Mouse (Mus musculus) liver, embryonic 18 days (tissue): ENCODE measurements around the gene Sh2d1b1. TPM values are rescaled to one million over a fixed set of nuclear protein-coding genes. Genes with fewer than 3 reads are reported as not detected.

Experiments
- polyA plus RNA-seq: library from polyadenylated mRNA; depleted of rRNA; stranded (reverse); fragments of >200 nt; gene quantifications from 2 replicates; pipeline ENCODE4 v1.2.3, GENCODE M21; 2012; rRNA removed

The Sh2d1b1 gene
- polyA plus RNA-seq = 0.21 and 0.23 TPM in 2 replicates

DNA sequence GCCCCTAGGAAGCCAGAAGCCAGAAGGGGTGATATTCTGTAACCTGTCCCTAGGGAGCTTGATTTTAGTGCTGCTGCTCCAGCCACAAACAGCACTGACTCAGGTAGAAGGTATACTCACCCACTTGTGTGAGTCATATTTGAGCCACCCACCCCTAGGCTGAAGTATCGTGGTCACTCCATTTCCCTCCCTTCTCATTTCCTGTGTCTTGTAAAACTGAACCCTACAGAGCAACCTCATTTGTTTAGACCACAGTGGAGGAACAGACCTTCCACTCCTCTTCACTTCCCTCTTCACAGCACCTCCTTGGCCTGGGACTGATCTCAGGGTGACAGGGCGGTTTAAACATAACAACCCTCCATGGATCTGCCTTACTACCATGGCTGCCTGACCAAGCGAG lies at the start of gene Sh2d1b1:
TSS of gene Sh2d1b1 (plus strand) at position 305 of the 400 bp plus-strand sequence.

DNA sequence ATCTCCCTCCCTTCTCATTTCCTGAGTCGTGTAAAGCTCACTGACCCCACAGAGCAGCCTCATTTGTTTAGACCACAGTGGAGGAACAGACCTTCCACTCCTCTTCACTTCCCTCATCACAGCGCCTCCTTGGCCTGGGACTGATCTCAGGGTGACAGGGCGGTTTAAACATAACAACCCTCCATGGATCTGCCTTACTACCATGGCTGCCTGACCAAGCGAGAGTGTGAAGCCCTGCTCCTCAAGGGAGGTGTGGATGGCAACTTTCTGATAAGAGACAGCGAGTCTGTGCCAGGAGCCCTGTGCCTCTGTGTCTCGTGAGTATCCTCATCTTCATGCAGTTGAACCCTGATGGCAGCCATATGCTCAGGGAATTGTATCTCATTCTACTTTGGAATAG lies 44.4 kb upstream of the Sh2d1b1 start, which contains the start of gene Sh2d1b2:
TSS of gene Sh2d1b2 (plus strand) at position 62 of the 400 bp plus-strand sequence.

GRCm38 (mm10) chr1:170306232-170306631 lies 29.1 kb downstream of the Sh2d1b1 start, which contains the start of gene Gm7694:
Gene Gm7694, minus strand, starts transcription at chr1:170306332.

GRCm38 (mm10) chr1:170308503-170308902 lies 31.4 kb downstream of the Sh2d1b1 start, which contains the start of gene Spata46:
Gene Spata46, plus strand, starts transcription at chr1:170308803.

Other genes starting within 250 kb of the Sh2d1b1 start
- 0.57 and 0.72 TPM in 2 replicates for gene Ddr2, start 166.6 kb upstream of the Sh2d1b1 start, polyA plus RNA-seq
- gene Uap1, start 102.4 kb upstream of the Sh2d1b1 start, polyA plus RNA-seq = 16.3 and 17.1 TPM in 2 replicates
- 7.6 and 8.0 TPM in 2 replicates for gene Uhmk1, start 61.9 kb upstream of the Sh2d1b1 start, polyA plus RNA-seq
- not detected in 2 replicates for gene Sh2d1b2, start 44.6 kb upstream of the Sh2d1b1 start, polyA plus RNA-seq
- gene Gm7694, start 29.0 kb downstream of the Sh2d1b1 start, polyA plus RNA-seq = 2.9 and 4.6 TPM in 2 replicates
- not detected in 2 replicates for gene Spata46, start 31.5 kb downstream of the Sh2d1b1 start, polyA plus RNA-seq